ENCODE assay signal across 7 mouse cellular contexts in genomic region chr14:20082536-20083325, GRCm38 (mm10). TPM values are rescaled to one million over a fixed set of nuclear protein-coding genes. Genes with fewer than 3 reads are reported as not detected.
DNase-seq lines count a peak whose midpoint lies in the region; ATAC-seq lines count a peak whose summit lies in the region.

No protein-coding gene starts in this region.

- 3% methylated on average over 56 of the region's 56 CpGs for WGBS in embryonic facial prominence, embryonic 12.5 days
- WGBS in limb, embryonic 11.5 days, result 2% methylated on average over 56 of the region's 56 CpGs
- WGBS in midbrain, embryonic 14.5 days, result 3% methylated on average over 56 of the region's 56 CpGs

- ATAC-seq in embryonic facial prominence, embryonic 12.5 days (ENCODE audit: insufficient number of reproducible peaks, insufficient read depth, low FRiP score, low TSS enrichment), result peak; percentile 97
- peak; percentile 97 for ATAC-seq in limb, embryonic 11.5 days (ENCODE audit: insufficient number of reproducible peaks, low FRiP score, low TSS enrichment, low read depth)
- ATAC-seq in midbrain, embryonic 14.5 days (ENCODE audit: low FRiP score, low TSS enrichment), result peak; percentile 98

- peak overlapping the region; percentile 73 for H3K4me2 ChIP-seq in embryonic facial prominence, embryonic 12.5 days (replicated peaks)
- H3K4me2 ChIP-seq in limb, embryonic 11.5 days (ENCODE audit: low read depth, severe bottlenecking), result peak overlapping the region; percentile 77
- H3K4me2 ChIP-seq in midbrain, embryonic 14.5 days (ENCODE audit: low read length), result peak overlapping the region; percentile 86

- no peaks in the 10 kb centered on the region for H3K27me3 ChIP-seq in embryonic facial prominence, embryonic 12.5 days
- no peaks in the 10 kb centered on the region for H3K27me3 ChIP-seq in limb, embryonic 11.5 days (ENCODE audit: control insufficient read depth, insufficient read depth, low read length)
- no peaks in the 10 kb centered on the region for H3K27me3 ChIP-seq in midbrain, embryonic 14.5 days (ENCODE audit: control insufficient read depth, insufficient read depth, low read length)

- DNase-seq in adrenal gland, postnatal 25 days, result peak; percentile 93
- peak; percentile 99 for DNase-seq in heart, adult 11 months
- peak; percentile 97 for DNase-seq in kidney, adult 18-20 months
- peak; percentile 93 for DNase-seq in limb, embryonic 11.5 days (ENCODE audit: low spot score)
- peak; percentile 97 for DNase-seq in midbrain, embryonic 14.5 days
- peak; percentile 93 to 96 for DNase-seq in spleen, adult 18-20 months

- H3K27ac ChIP-seq in embryonic facial prominence, embryonic 12.5 days, result peak overlapping the region; percentile 93
- peak overlapping the region; percentile 91 for H3K27ac ChIP-seq in limb, embryonic 11.5 days (replicated peaks; ENCODE audit: low read depth, low read length)
- peak overlapping the region; percentile 95 for H3K27ac ChIP-seq in midbrain, embryonic 14.5 days (replicated peaks; ENCODE audit: low read depth, low read length)

- no peaks in the 10 kb centered on the region for H3K36me3 ChIP-seq in embryonic facial prominence, embryonic 12.5 days
- H3K36me3 ChIP-seq in limb, embryonic 11.5 days (ENCODE audit: control insufficient read depth, insufficient read depth, low read length), result no peaks in the 10 kb centered on the region
- H3K36me3 ChIP-seq in midbrain, embryonic 14.5 days (ENCODE audit: control insufficient read depth, insufficient read depth, low read length), result no peaks in the 10 kb centered on the region

- peak overlapping the region; percentile 49 for H3K4me3 ChIP-seq in embryonic facial prominence, embryonic 12.5 days
- H3K4me3 ChIP-seq in limb, embryonic 11.5 days (ENCODE audit: low read depth, low read length), result peak overlapping the region; percentile 43
- peak overlapping the region; percentile 57 for H3K4me3 ChIP-seq in midbrain, embryonic 14.5 days (replicated peaks; ENCODE audit: low read depth, low read length)

- no peaks in the 10 kb centered on the region for H3K9me3 ChIP-seq in embryonic facial prominence, embryonic 12.5 days
- H3K9me3 ChIP-seq in limb, embryonic 11.5 days (ENCODE audit: control insufficient read depth, low read length), result no peaks in the 10 kb centered on the region
- no peaks in the 10 kb centered on the region for H3K9me3 ChIP-seq in midbrain, embryonic 14.5 days (ENCODE audit: control insufficient read depth, low read length)

- H3K4me1 ChIP-seq in embryonic facial prominence, embryonic 12.5 days, result peaks cover 12% of the 10 kb centered on the region
- peaks cover 9% of the 10 kb centered on the region for H3K4me1 ChIP-seq in limb, embryonic 11.5 days (ENCODE audit: control insufficient read depth, insufficient read depth, low read length)
- H3K4me1 ChIP-seq in midbrain, embryonic 14.5 days (ENCODE audit: control insufficient read depth, insufficient read depth, low read length), result peaks cover 16% of the 10 kb centered on the region

- H3K9ac ChIP-seq in embryonic facial prominence, embryonic 12.5 days, result peak overlapping the region; percentile 60
- H3K9ac ChIP-seq in limb, embryonic 11.5 days (ENCODE audit: low read length), result peak overlapping the region; percentile 82
- H3K9ac ChIP-seq in midbrain, embryonic 14.5 days (replicated peaks; ENCODE audit: low read length), result peak overlapping the region; percentile 74

RNA-seq across cellular contexts. Expression of gene Saysd1, which starts 55.6 kb away (rescaled TPM):
- 8.2 and 9.0 TPM in 2 replicates for total RNA-seq in adrenal gland, postnatal 25 days (2021)
- 11.0 and 11.5 TPM in 2 replicates for polyA plus RNA-seq in embryonic facial prominence, embryonic 12.5 days (2016; fragmentation: Nextera tagmentation; extraction: Ambion mirVana)
- polyA plus RNA-seq in limb, embryonic 11.5 days (2014; fragmentation: Nextera tagmentation; extraction: Ambion mirVana), result 11.4 and 15.3 TPM in 2 replicates
- polyA plus RNA-seq in midbrain, embryonic 14.5 days (2014; fragmentation: Nextera tagmentation; extraction: Ambion mirVana), result 13.7 and 15.1 TPM in 2 replicates

Comparison
In these comparisons a context has a peak if more than half of its experiments do, and no peak if none do; other contexts are left out.
1. Peak in every context shown above with its lines: DNase-seq, ATAC-seq, H3K4me3 ChIP-seq and H3K27ac ChIP-seq.